Mouse (Mus musculus) forebrain, embryonic 10.5 days (tissue): ENCODE results near the gene Cln6. TPM values are rescaled to one million over a fixed set of nuclear protein-coding genes. Genes with fewer than 3 reads are reported as not detected.

Experiments
- DNase-seq: peaks from one replicate; pipeline ENCODE4 v3.0.0-alpha.2; 2017; ENCODE audit warnings: low spot score; ENCODE audit errors: extremely low spot score
- H3K27ac ChIP-seq: fragments of 300-500 bp; sonication (generic); 2 replicates; pipeline ENCODE4 v1.5.1; 2016; ENCODE audit warnings: mild to moderate bottlenecking
- H3K27me3 ChIP-seq: fragments of 300-500 bp; sonication (generic); 2 replicates; pipeline ENCODE4 v1.6.1; 2016; ENCODE audit warnings: mild to moderate bottlenecking; ENCODE audit not compliant: poor library complexity, severe bottlenecking
- H3K36me3 ChIP-seq: fragments of 300-500 bp; sonication (generic); replicated peaks from 2 replicates; pipeline ENCODE4 v1.6.1; 2016; ENCODE audit warnings: mild to moderate bottlenecking, moderate library complexity
- H3K4me1 ChIP-seq: fragments of 300-500 bp; sonication (generic); 2 replicates; pipeline ENCODE4 v1.6.1; 2016
- H3K4me3 ChIP-seq: fragments of 300-500 bp; sonication (generic); 2 replicates; pipeline ENCODE4 v1.5.1; 2016; ENCODE audit warnings: mild to moderate bottlenecking, moderate library complexity
- H3K9me3 ChIP-seq: fragments of 300-500 bp; sonication (generic); 2 replicates; pipeline ENCODE4 v1.6.1; 2016; ENCODE audit warnings: mild to moderate bottlenecking, moderate library complexity
- WGBS: fragments of 180-500 bp; shearing (Covaris S2); methylation state at CpG from one replicate; pipeline ENCODE4 v1.1.7; 2016; 5-methylcytosine and 5-hydroxymethylcytosine counted together
- polyA plus RNA-seq: library from polyadenylated mRNA; unstranded; fragments of >200 nt; fragmentation: Nextera tagmentation; extraction: Ambion mirVana; gene quantifications from 2 replicates; pipeline ENCODE4 v1.2.1, GENCODE M21; 2016

Cln6 gene
- polyA plus RNA-seq, 1 experiment from 2014 or later = 16.5 TPM

DNA sequence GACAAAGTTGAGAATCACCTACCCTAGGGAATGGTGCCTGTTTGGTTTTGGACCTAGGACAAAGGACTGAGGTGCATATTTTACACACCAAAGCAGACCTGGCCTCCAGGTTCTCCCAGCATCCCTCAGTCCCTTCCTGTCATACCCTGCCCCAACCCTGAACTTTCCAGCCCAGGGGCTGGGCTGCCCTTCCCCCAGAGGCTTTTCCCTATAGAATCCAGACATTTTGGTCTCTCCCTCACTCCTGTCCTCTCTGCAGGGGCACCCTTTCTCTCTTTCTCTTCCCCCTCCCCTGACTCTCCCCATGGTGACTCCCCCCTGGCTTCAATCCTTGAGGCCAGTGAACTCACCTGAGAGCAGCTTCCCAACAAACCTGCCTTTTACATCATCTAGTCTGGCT lies 32.1 kb downstream of the Cln6 start:
- Histone ChIP-seq H3K27ac (no peak overlapping the region), H3K4me3 (no peak overlapping the region), H3K36me3 (no peaks in the 10 kb centered on the region), H3K4me1 (peaks cover 7% of the 10 kb centered on the region), H3K9me3 (no peaks in the 10 kb centered on the region), H3K27me3 (no peaks in the 10 kb centered on the region)
- DNase-seq = peak; percentile 10

- WGBS = 88% methylated on average over 7 of the region's 7 CpGs
- H3K27ac ChIP-seq = no peak overlapping the region
- no peaks in the 10 kb centered on the region for H3K4me1 ChIP-seq
- H3K36me3 ChIP-seq = peaks cover 18% of the 10 kb centered on the region
- no peaks in the 10 kb centered on the region for H3K9me3 ChIP-seq
- no peak overlapping the region for H3K4me3 ChIP-seq
- no peak for DNase-seq
- H3K27me3 ChIP-seq = no peaks in the 10 kb centered on the region
Observed at GRCm38 (mm10) chr9:62876966-62877616, 38.5 kb downstream of the Cln6 start.

GRCm38 (mm10) chr9:62877825-62878224 lies 39.2 kb downstream of the Cln6 start:
- H3K9me3 ChIP-seq = no peaks in the 10 kb centered on the region
- WGBS = 94% methylated on average over 2 of the region's 2 CpGs
- H3K36me3 ChIP-seq = peaks cover 24% of the 10 kb centered on the region
- no peaks in the 10 kb centered on the region for H3K27me3 ChIP-seq
- no peaks in the 10 kb centered on the region for H3K4me1 ChIP-seq
- no peak overlapping the region for H3K4me3 ChIP-seq
- no peak for DNase-seq
- no peak overlapping the region for H3K27ac ChIP-seq

DNA sequence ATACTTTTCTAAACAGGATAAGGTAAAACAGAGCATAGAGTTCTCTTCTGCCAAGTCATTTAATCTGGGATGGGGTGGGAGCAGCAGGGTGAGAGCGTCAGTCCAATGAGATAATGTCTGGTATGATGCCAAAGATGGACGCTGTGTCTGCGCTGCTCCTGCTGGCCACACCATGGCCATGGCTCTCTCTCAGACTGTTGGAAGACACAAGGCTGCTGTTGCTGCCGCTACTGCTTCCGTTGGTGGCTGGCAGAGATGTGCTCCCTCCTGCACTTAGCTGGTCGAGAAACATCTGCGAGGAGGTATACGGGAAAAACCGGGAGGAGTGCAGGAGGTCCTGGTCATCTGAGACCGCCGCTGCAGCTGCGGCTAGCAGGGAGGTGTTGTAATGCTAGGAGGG lies 43.3 kb downstream of the Cln6 start:
- Histone ChIP-seq H3K36me3 (peaks cover 63% of the 10 kb centered on the region), H3K27ac (no peak overlapping the region), H3K4me1 (no peaks in the 10 kb centered on the region), H3K9me3 (no peaks in the 10 kb centered on the region), H3K27me3 (no peaks in the 10 kb centered on the region), H3K4me3 (no peak overlapping the region)
- 87% methylated on average over 12 of the region's 12 CpGs for WGBS
- DNase-seq = no peak

- Histone ChIP-seq H3K4me3 (no peak overlapping the region), H3K9me3 (no peaks in the 10 kb centered on the region), H3K4me1 (no peaks in the 10 kb centered on the region), H3K27ac (no peak overlapping the region), H3K27me3 (no peaks in the 10 kb centered on the region), H3K36me3 (peaks cover 59% of the 10 kb centered on the region)
- no peak for DNase-seq
- 97% methylated on average over 1 of the region's 1 CpGs for WGBS
Observed at GRCm38 (mm10) chr9:62894486-62894885, 55.9 kb downstream of the Cln6 start.

Other genes with a start within 250 kb of the Cln6 start
- gene Itga11, start 161.0 kb upstream of the Cln6 start, polyA plus RNA-seq = 1.2 and 1.4 TPM in 2 replicates
- gene Fem1b, start 26.9 kb upstream of the Cln6 start, polyA plus RNA-seq = 33.8 and 35.2 TPM in 2 replicates
- gene Calml4, start 19.3 kb downstream of the Cln6 start, polyA plus RNA-seq = 0.21 and 0.48 TPM in 2 replicates
- 48.9 and 53.7 TPM in 2 replicates for gene Pias1, start 149.1 kb downstream of the Cln6 start, polyA plus RNA-seq